Mouse (Mus musculus) megakaryocyte, embryonic 14.5 days (primary cell): ENCODE data around the gene Rfx1. TPM values are rescaled to one million over a fixed set of nuclear protein-coding genes. Genes with fewer than 3 reads are reported as not detected.

ENCODE experiments used
- H3K27me3 ChIP-seq: replicated peaks from 2 replicates; pipeline ENCODE3; 2012; ENCODE audit warnings: inconsistent platforms
- H3K36me3 ChIP-seq: replicated peaks from 2 replicates; pipeline ENCODE3; 2012; ENCODE audit warnings: low read length, inconsistent platforms, mixed read lengths
- H3K4me1 ChIP-seq: 2 replicates; pipeline ENCODE4 v1.6.1; 2012; ENCODE audit warnings: inconsistent platforms
- H3K4me3 ChIP-seq: replicated peaks from 2 replicates; pipeline ENCODE3; 2012; ENCODE audit warnings: moderate library complexity, mild to moderate bottlenecking, inconsistent platforms
- H3K9me3 ChIP-seq: 2 replicates; pipeline ENCODE4 v1.6.1; 2012; ENCODE audit warnings: inconsistent platforms
- FLI1 ChIP-seq: IDR thresholded peaks from 2 replicates; pipeline ENCODE4 v1.6.1; 2012; ENCODE audit warnings: low read length, inconsistent platforms, mixed read lengths
- GATA1 ChIP-seq: IDR thresholded peaks from 3 replicates; pipeline ENCODE4 v1.6.1; 2012; ENCODE audit warnings: mixed read lengths, low read length, inconsistent platforms, borderline replicate concordance
- polyA plus RNA-seq: library from polyadenylated mRNA; stranded (reverse); fragments of >175 nt; gene quantifications from 2 replicates; pipeline ENCODE4 v1.2.3, GENCODE M21; 2012; ENCODE audit warnings: low replicate concordance; ENCODE audit not compliant: insufficient read depth

Gene Rfx1
- polyA plus RNA-seq, 1 experiment, result 36.0 TPM

DNA sequence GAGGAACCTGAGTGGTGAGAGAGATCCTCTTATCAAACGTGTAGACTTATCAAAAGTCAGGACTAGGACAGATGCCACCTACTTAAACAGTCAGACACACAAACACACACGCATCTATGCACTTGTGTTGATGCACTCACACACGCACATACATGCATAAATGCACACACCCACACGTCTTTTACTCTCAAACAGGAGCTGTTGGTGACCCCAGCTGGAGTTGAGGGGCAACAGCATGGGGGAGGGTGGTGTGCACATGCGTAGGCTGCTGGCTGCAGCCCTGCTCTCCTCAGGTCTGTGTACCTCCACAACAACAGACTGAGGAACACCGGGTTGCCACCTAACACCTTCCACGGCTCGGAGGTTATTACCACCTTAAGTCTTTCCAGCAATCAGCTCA lies 61.6 kb downstream of the Rfx1 start:
- Histone ChIP-seq H3K4me3 (no peak overlapping the region), H3K27me3 (peaks cover 39% of the 10 kb centered on the region), H3K36me3 (peaks cover 30% of the 10 kb centered on the region), H3K9me3 (no peaks in the 10 kb centered on the region), H3K4me1 (peaks cover 36% of the 10 kb centered on the region)
- no peak for TF ChIP-seq FLI1
- no peak for TF ChIP-seq GATA1

- peaks cover 30% of the 10 kb centered on the region for H3K4me1 ChIP-seq
- H3K27me3 ChIP-seq, result peaks cover 30% of the 10 kb centered on the region
- peaks cover 55% of the 10 kb centered on the region for H3K36me3 ChIP-seq
- H3K9me3 ChIP-seq, result no peaks in the 10 kb centered on the region
- no peak overlapping the region for H3K4me3 ChIP-seq
- no peak for TF ChIP-seq FLI1
Observed at GRCm38 (mm10) chr8:84130806-84131205, 64.2 kb downstream of the Rfx1 start.

GRCm38 (mm10) chr8:84132225-84132624 lies 65.6 kb downstream of the Rfx1 start:
- Histone ChIP-seq H3K4me1 (peaks cover 16% of the 10 kb centered on the region), H3K4me3 (no peak overlapping the region), H3K27me3 (peaks cover 16% of the 10 kb centered on the region), H3K36me3 (peaks cover 69% of the 10 kb centered on the region), H3K9me3 (no peaks in the 10 kb centered on the region)
- no peak for TF ChIP-seq FLI1
- no peak for TF ChIP-seq GATA1

DNA sequence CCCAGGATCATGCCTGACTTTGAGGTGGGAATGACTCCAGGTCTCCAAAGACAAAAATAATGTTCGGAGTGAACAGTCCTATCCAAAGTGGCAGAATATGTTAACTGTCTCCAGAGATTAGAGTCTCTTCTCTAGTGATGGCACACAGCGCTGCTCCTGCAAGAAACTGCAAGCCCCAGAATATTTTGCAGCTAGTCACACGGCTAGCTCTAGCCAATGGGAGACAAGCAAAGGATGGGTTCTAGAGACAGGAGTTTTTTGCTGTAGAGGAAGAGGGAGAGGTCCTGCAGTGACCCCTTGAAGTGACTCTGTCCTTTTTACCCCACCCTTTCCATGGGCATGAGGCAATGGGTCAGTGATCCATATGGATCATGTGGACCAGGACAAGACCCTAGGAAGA lies 71.2 kb downstream of the Rfx1 start:
- no peak overlapping the region for H3K4me3 ChIP-seq
- H3K4me1 ChIP-seq, result no peaks in the 10 kb centered on the region
- peaks cover 99% of the 10 kb centered on the region for H3K36me3 ChIP-seq
- no peak for TF ChIP-seq GATA1
- TF ChIP-seq FLI1, result no peak
- H3K27me3 ChIP-seq, result no peaks in the 10 kb centered on the region
- no peaks in the 10 kb centered on the region for H3K9me3 ChIP-seq

GRCm38 (mm10) chr8:84140838-84141237 lies 74.2 kb downstream of the Rfx1 start:
- H3K27me3 ChIP-seq, result no peaks in the 10 kb centered on the region
- no peak overlapping the region for H3K4me3 ChIP-seq
- H3K9me3 ChIP-seq, result no peaks in the 10 kb centered on the region
- peaks cover 12% of the 10 kb centered on the region for H3K4me1 ChIP-seq
- H3K36me3 ChIP-seq, result peaks cover 97% of the 10 kb centered on the region
- TF ChIP-seq GATA1 (no peak), FLI1 (no peak)

GRCm38 (mm10) chr8:84144636-84145245 lies 78.1 kb downstream of the Rfx1 start:
- Histone ChIP-seq H3K9me3 (no peaks in the 10 kb centered on the region), H3K4me3 (no peak overlapping the region), H3K4me1 (peaks cover 38% of the 10 kb centered on the region), H3K27me3 (no peaks in the 10 kb centered on the region), H3K36me3 (peaks cover 64% of the 10 kb centered on the region)
- no peak for TF ChIP-seq FLI1
- no peak for TF ChIP-seq GATA1

Other genes starting within 250 kb of the Rfx1 start
- gene Adgrl1, start 166.7 kb upstream of the Rfx1 start, polyA plus RNA-seq, result 6.8 and 10.5 TPM in 2 replicates
- gene Gm10644, start 111.6 kb upstream of the Rfx1 start, polyA plus RNA-seq, result not detected in 2 replicates
- 38.1 and 95.4 TPM in 2 replicates for gene Asf1b, start 111.3 kb upstream of the Rfx1 start, polyA plus RNA-seq
- gene Prkaca, start 93.8 kb upstream of the Rfx1 start, polyA plus RNA-seq, result 25.3 and 30.8 TPM in 2 replicates
- gene Samd1, start 69.2 kb upstream of the Rfx1 start, polyA plus RNA-seq, result 72.0 and 104 TPM in 2 replicates
- gene 1700067K01Rik, start 65.3 kb upstream of the Rfx1 start, polyA plus RNA-seq, result 0.75 and 2.7 TPM in 2 replicates
- not detected in 2 replicates for gene 2210011C24Rik, start 54.7 kb upstream of the Rfx1 start, polyA plus RNA-seq
- not detected in 2 replicates for gene Palm3, start 45.4 kb upstream of the Rfx1 start, polyA plus RNA-seq
- 7.7 and 7.9 TPM in 2 replicates for gene Il27ra, start 24.2 kb upstream of the Rfx1 start, polyA plus RNA-seq
- 0.31 TPM in 1 of 2 replicates, not detected in the other for gene Rln3, start 21.8 kb upstream of the Rfx1 start, polyA plus RNA-seq
- not detected in 2 replicates for gene Gm10643, start 1.7 kb upstream of the Rfx1 start, polyA plus RNA-seq
- gene Dcaf15, start 37.9 kb downstream of the Rfx1 start, polyA plus RNA-seq, result 28.7 and 79.3 TPM in 2 replicates
- 0.75 TPM in 1 of 2 replicates, not detected in the other for gene Podnl1, start 59.2 kb downstream of the Rfx1 start, polyA plus RNA-seq
- 28.0 and 32.7 TPM in 2 replicates for gene Cc2d1a, start 81.1 kb downstream of the Rfx1 start, polyA plus RNA-seq
- 0.72 TPM in 1 of 2 replicates, not detected in the other for gene 4930432K21Rik, start 81.2 kb downstream of the Rfx1 start, polyA plus RNA-seq
- 0.87 TPM in 1 of 2 replicates, not detected in the other for gene Nanos3, start 118.4 kb downstream of the Rfx1 start, polyA plus RNA-seq
- gene Zswim4, start 170.2 kb downstream of the Rfx1 start, polyA plus RNA-seq, result 14.1 and 16.0 TPM in 2 replicates
- 80.4 and 326 TPM in 2 replicates for gene D8Ertd738e, start 182.9 kb downstream of the Rfx1 start, polyA plus RNA-seq
- 106 and 208 TPM in 2 replicates for gene Mri1, start 190.5 kb downstream of the Rfx1 start, polyA plus RNA-seq
- gene Ccdc130, start 203.5 kb downstream of the Rfx1 start, polyA plus RNA-seq, result 4.8 and 20.9 TPM in 2 replicates